Mouse (Mus musculus): Measurements from ENCODE around the gene Dab1.

Gene Dab1

GRCm38 (mm10) chr4:103700392-103700791 lies 81.2 kb downstream of the Dab1 start:
- DNase-seq (ENCODE audit: extremely low spot score): no peak

- peak; percentile 29 for DNase-seq (ENCODE audit: extremely low spot score)
Measured at GRCm38 (mm10) chr4:103702137-103702536, 83.0 kb downstream of the Dab1 start.

- DNase-seq (ENCODE audit: extremely low spot score): no peak
Measured at GRCm38 (mm10) chr4:103704477-103704876, 85.3 kb downstream of the Dab1 start.

- no peak for DNase-seq (ENCODE audit: extremely low spot score)
Measured at GRCm38 (mm10) chr4:103706501-103706900, 87.3 kb downstream of the Dab1 start.

- no peak for DNase-seq (ENCODE audit: extremely low spot score)
Measured at GRCm38 (mm10) chr4:103707140-103707539, 88.0 kb downstream of the Dab1 start.

- no peak for DNase-seq (ENCODE audit: extremely low spot score)
Measured at GRCm38 (mm10) chr4:103711353-103711752, 92.2 kb downstream of the Dab1 start.

- no peak for DNase-seq (ENCODE audit: extremely low spot score)
Measured at GRCm38 (mm10) chr4:103713921-103714320, 94.8 kb downstream of the Dab1 start.

- no peak for DNase-seq (ENCODE audit: extremely low spot score)
Measured at GRCm38 (mm10) chr4:103714991-103715390, 95.8 kb downstream of the Dab1 start.

GRCm38 (mm10) chr4:103715568-103715967 lies 96.4 kb downstream of the Dab1 start:
- no peak for DNase-seq (ENCODE audit: extremely low spot score)

GRCm38 (mm10) chr4:103722738-103723137 lies 103.6 kb downstream of the Dab1 start:
- DNase-seq (ENCODE audit: extremely low spot score): no peak

GRCm38 (mm10) chr4:103726486-103726885 lies 107.3 kb downstream of the Dab1 start:
- DNase-seq (ENCODE audit: extremely low spot score): no peak

- DNase-seq (ENCODE audit: extremely low spot score): no peak
Measured at GRCm38 (mm10) chr4:103737185-103737584, 118.0 kb downstream of the Dab1 start.

GRCm38 (mm10) chr4:103751249-103751855 lies 132.2 kb downstream of the Dab1 start:
- DNase-seq (ENCODE audit: extremely low spot score): no peak

GRCm38 (mm10) chr4:103754561-103754960 lies 135.4 kb downstream of the Dab1 start:
- no peak for DNase-seq (ENCODE audit: extremely low spot score)

GRCm38 (mm10) chr4:103757241-103757640 lies 138.1 kb downstream of the Dab1 start:
- DNase-seq (ENCODE audit: extremely low spot score): no peak

GRCm38 (mm10) chr4:103762416-103762815 lies 143.3 kb downstream of the Dab1 start:
- no peak for DNase-seq (ENCODE audit: extremely low spot score)

- no peak for DNase-seq (ENCODE audit: extremely low spot score)
Measured at GRCm38 (mm10) chr4:103775712-103776111, 156.6 kb downstream of the Dab1 start.

GRCm38 (mm10) chr4:103781398-103781797 lies 162.2 kb downstream of the Dab1 start:
- no peak for DNase-seq (ENCODE audit: extremely low spot score)

GRCm38 (mm10) chr4:103783561-103784247 lies 164.5 kb downstream of the Dab1 start:
- DNase-seq (ENCODE audit: extremely low spot score): no peak

GRCm38 (mm10) chr4:103793589-103794312 lies 174.6 kb downstream of the Dab1 start:
- no peak for DNase-seq (ENCODE audit: extremely low spot score)

- no peak for DNase-seq (ENCODE audit: extremely low spot score)
Measured at GRCm38 (mm10) chr4:103796416-103796815, 177.3 kb downstream of the Dab1 start.

- DNase-seq (ENCODE audit: extremely low spot score): no peak
Measured at GRCm38 (mm10) chr4:103802439-103802838, 183.3 kb downstream of the Dab1 start.

- DNase-seq (ENCODE audit: extremely low spot score): no peak
Measured at GRCm38 (mm10) chr4:103804461-103804860, 185.3 kb downstream of the Dab1 start.

Measured in embryo, embryonic 9.5 days (tissue).